Mouse (Mus musculus) olfactory bulb, adult 2 months (tissue): ENCODE measurements around the gene Jaml. TPM values are rescaled to one million over a fixed set of nuclear protein-coding genes. Genes with fewer than 3 reads are reported as not detected.

ENCODE experiments used
- H3K27ac ChIP-seq: fragments of 200-500 bp; 2 replicates; pipeline ENCODE4 v1.5.1; 2012; ENCODE audit warnings: low read depth, low read length; ENCODE audit not compliant: insufficient read depth
- H3K4me1 ChIP-seq: fragments of 200-500 bp; 2 replicates; pipeline ENCODE4 v1.6.1; 2012; ENCODE audit warnings: low read length; ENCODE audit not compliant: control insufficient read depth, insufficient read depth
- H3K4me3 ChIP-seq: fragments of 200-500 bp; 2 replicates; pipeline ENCODE4 v1.5.1; 2012; ENCODE audit warnings: mild to moderate bottlenecking, low read depth, low read length, moderate library complexity; ENCODE audit not compliant: insufficient read depth
- CTCF ChIP-seq: fragments of 200-500 bp; IDR thresholded peaks from 2 replicates; pipeline ENCODE4 v1.5.1; 2012; ENCODE audit warnings: low read depth, mild to moderate bottlenecking, low read length, moderate library complexity; ENCODE audit not compliant: insufficient read depth
- POLR2A ChIP-seq: fragments of 200-500 bp; IDR thresholded peaks from 2 replicates; pipeline ENCODE4 v1.6.1; 2012; ENCODE audit warnings: mild to moderate bottlenecking, low read depth, low read length, moderate library complexity; ENCODE audit not compliant: insufficient read depth
- WGBS: fragments of 180-500 bp; shearing (Covaris S2); methylation state at CpG from one replicate; pipeline ENCODE4 v1.1.7; 2018; 5-methylcytosine and 5-hydroxymethylcytosine counted together
- polyA plus RNA-seq: library from polyadenylated mRNA; stranded (reverse); fragments of >200 nt; gene quantifications from 2 replicates; pipeline ENCODE4 v1.2.4, GENCODE M21; 2012; ENCODE audit warnings: low replicate concordance; ENCODE audit not compliant: missing spikeins, insufficient read depth, insufficient read length

Gene Jaml
- polyA plus RNA-seq, 1 experiment = not detected

DNA sequence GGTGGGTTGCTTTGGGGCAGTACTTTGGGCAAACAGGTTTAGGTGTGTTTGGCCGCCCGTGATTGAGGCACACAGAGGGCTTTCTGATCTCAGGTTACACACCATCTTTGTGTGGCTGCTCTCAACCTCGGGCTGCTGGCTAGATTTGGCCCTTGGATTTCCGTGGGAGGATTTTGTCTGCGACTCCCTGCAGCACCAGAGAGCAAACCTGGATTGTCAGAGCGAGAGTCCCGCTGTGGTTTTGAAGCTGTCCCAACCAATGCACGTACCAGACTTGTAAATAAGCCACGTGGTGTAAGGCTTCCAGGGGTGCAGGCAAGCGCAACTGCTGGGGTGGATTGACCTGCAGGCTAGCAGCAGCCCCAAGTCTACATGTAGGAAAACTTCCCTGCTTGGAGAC is 36.0 kb upstream of the Jaml start:
- Histone ChIP-seq H3K4me3 (no peak overlapping the region), H3K4me1 (peaks cover 8% of the 10 kb centered on the region), H3K27ac (no peak overlapping the region)
- 4% methylated on average over 10 of the region's 10 CpGs for WGBS
- TF ChIP-seq CTCF = no peak
- TF ChIP-seq POLR2A = no peak

DNA sequence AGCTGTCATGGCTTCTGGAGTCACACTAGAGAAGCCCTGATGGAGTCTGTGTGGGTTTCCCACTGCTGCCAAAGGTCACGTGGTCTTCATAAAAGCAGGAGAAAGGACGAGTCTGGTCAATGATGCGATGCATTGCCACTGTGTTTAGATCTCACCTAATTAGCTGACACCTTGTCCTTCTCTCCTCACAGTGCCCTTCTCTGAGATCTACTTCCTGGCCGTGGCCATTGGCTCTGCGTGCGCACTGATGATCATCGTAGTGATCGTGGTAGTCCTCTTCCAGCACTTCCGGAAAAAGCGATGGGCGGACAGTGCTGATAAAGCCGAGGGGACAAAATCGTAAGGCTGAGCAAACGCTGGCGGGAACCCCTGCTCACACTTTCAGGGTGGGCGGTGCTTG is 32.0 kb upstream of the Jaml start:
- Histone ChIP-seq H3K4me1 (peaks cover 5% of the 10 kb centered on the region), H3K27ac (no peak overlapping the region), H3K4me3 (no peak overlapping the region)
- WGBS = 89% methylated on average over 16 of the region's 16 CpGs
- TF ChIP-seq CTCF = no peak
- TF ChIP-seq POLR2A = no peak

DNA sequence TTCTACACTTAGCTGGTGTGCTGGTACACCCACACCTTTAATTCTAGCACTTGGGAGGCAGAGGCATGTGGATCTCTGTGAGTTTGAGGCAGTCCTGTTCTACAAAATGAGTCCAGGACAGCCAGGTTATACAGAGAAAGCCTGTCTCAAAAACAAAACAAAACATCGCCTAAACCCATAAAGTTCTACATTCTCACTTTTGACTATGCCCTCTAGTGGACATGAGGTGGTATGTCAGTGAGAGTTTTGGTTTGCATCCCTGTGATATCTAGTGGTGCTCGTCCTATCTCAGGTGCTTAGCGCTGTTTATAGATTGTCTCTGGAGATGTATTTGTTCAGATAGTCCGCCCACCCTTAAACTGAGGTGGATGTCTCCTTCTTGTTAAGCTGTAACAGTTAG is 30.5 kb upstream of the Jaml start:
- TF ChIP-seq POLR2A (no peak), CTCF (no peak)
- H3K27ac ChIP-seq = no peak overlapping the region
- no peaks in the 10 kb centered on the region for H3K4me1 ChIP-seq
- WGBS = 19% methylated on average over 4 of the region's 4 CpGs
- H3K4me3 ChIP-seq = no peak overlapping the region

DNA sequence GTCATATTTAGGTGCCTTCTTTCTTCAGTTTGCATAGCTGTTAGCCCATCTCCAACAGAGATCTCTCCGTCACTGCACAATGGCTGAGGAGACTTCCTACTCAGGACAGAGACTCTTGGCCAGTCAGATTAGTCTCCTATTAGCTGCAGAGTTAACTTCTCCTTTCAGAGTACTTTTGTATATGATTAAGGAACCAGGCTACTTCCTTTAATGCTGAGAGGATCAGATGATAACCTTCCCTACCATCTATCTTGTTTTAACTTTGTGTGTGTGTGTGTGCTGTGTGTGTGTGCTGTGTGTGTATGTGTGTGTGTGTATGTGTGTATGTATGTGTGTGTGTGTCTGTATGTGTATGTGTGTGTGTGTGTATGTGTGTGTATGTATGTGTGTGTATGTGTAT is 29.3 kb upstream of the Jaml start:
- 88% methylated on average over 1 of the region's 1 CpGs for WGBS
- Histone ChIP-seq H3K27ac (no peak overlapping the region), H3K4me3 (no peak overlapping the region), H3K4me1 (no peaks in the 10 kb centered on the region)
- TF ChIP-seq CTCF (no peak), POLR2A (no peak)

DNA sequence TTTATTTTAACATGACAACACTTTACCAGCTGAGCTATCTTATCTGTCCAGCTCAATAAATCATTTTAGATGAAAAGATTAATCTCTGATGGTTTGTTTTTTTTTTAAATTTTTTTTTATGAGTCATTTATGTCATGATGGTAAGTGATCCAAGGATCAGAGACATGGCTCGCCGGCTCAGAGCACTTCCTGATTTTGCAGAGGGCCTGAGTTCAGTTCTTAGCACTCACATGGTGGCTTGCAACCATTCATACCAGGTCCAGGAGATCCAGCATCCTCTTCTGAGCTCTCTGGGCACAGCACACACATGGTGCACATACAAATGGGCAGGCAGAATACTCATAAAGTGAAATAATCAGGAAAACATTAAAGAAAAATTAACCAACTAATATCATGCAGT is 28.7 kb upstream of the Jaml start:
- TF ChIP-seq CTCF = no peak
- TF ChIP-seq POLR2A = no peak
- H3K4me1 ChIP-seq = no peaks in the 10 kb centered on the region
- 87% methylated on average over 2 of the region's 2 CpGs for WGBS
- H3K27ac ChIP-seq = no peak overlapping the region
- H3K4me3 ChIP-seq = no peak overlapping the region

DNA sequence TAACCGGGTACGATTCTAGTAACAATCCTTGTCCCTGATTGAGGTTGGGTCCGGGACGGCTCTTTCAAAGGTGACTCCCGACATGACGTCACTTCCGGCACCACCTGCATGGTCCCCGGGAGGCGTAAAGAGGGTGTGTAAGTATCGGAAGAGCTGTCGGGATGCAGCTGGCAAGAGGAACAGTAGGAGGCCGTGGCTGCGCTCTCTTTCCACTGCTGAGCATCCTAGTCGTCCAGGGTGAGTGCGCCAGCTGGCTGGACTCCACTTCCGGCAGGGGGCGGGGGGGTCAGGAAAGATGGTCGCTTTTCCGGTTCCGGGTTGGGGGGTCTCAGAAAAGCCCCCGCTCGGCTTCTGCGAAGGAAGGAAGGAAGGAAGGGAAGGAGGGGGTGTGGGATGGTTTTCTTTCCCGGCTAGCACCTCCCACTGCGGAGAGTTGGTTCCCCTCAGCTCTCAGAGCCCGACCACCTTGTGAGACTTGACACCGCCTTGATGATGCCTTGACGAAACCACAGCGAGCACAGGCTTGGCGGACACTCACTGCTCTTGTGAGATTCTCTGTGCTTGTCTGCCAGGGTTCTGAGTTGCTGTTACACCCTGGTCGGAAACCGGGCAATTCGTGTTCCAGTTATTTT is 23.8 kb upstream of the Jaml start, which contains the start of gene Mpzl3:
Mpzl3 (plus strand) TSS at position 105 of the 632 bp plus-strand sequence.
- under 1% methylated on average over 33 of the region's 33 CpGs for WGBS

DNA sequence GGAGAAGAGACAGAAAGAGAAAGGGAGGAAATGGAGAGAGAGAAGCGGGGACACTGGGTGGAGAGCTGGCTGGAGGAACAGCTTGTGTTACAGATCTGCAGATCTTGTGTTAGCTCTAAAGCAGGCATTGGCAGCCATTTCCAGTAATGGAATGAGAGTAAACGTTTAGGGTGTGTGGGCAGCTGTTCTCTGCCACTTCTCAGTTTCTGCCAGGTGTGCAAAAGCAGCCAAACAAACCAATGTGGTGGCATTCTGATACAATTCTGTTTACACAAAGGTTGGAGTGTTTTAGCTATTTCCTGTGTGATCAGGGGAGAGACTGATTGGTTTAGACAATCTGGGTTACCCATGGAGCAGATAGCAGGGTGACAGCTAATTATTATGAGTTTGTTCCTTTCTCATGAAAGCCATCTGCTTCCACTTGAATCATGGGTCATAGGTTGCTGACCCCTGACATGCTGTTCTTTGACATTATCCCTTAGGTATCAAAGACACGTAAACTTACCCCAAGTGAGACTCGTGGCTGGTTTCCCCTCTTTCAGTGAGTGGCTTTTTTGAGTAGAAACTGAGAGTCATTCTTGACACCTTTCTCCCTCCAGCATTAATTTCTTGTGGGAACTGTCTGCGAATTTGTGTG is 20.6 kb upstream of the Jaml start:
- WGBS = 56% methylated on average over 5 of the region's 5 CpGs

More for the DNA sequence above, 23.8 kb upstream of the Jaml start, which contains the start of gene Mpzl3:
- Histone ChIP-seq H3K4me1 (no peaks in the 10 kb centered on the region), H3K27ac (peak within 1 kb of the TSS; percentile 95), H3K4me3 (peak within 1 kb of the TSS; percentile 72)
- TF ChIP-seq CTCF = no peak
- peak; percentile 31; the same call in 1 of the 2 replicates for TF ChIP-seq POLR2A

DNA sequence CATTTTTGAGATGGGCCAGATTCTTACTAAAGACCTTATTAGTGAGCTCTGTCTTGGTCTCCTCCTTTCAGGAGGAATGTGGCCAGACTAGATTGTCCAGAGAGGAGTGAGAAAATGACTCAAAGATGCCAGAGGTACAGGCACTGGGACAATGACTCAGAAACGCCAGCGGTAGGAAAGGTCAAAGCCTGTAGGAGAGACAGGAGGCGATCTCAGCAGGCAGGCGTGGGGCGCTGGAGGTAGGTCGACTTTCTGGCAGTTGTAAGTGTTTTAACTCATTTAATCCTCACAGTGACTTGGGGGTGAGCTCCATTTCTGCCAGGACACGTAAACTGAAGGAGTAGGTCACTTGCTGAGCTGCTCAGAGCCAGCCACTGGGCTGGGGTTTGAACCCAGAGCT is 18.8 kb upstream of the Jaml start:
- no peaks in the 10 kb centered on the region for H3K4me1 ChIP-seq
- H3K27ac ChIP-seq = no peak overlapping the region
- no peak for TF ChIP-seq POLR2A
- no peak for TF ChIP-seq CTCF
- WGBS = 47% methylated on average over 7 of the region's 7 CpGs
- no peak overlapping the region for H3K4me3 ChIP-seq

More for the DNA sequence above, 20.6 kb upstream of the Jaml start:
- Histone ChIP-seq H3K4me1 (no peaks in the 10 kb centered on the region), H3K27ac (no peak overlapping the region), H3K4me3 (no peak overlapping the region)
- TF ChIP-seq CTCF (no peak), POLR2A (no peak)

DNA sequence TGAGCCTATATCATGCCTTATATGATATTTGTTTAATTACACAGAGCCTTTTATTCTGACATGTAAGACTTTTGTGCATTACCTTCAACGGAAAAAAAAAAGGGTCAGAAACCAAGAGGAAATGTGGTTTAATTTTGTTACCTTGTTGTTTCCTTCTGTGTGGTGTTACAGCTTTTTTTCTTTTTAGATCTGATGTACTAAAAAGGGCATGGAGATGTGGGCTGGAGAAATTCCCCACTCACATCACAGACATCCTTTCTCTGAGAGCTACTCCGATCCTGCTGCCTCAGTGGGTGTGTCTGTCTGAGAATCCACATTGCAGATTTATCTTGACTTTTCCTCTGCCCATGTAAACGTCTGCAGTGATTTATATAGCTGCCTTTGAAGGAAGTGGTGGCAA is 16.3 kb upstream of the Jaml start:
- WGBS = 74% methylated on average over 3 of the region's 3 CpGs
- no peaks in the 10 kb centered on the region for H3K4me1 ChIP-seq

More for the DNA sequence above, 16.3 kb upstream of the Jaml start:
- no peak overlapping the region for H3K27ac ChIP-seq
- no peak for TF ChIP-seq POLR2A
- no peak overlapping the region for H3K4me3 ChIP-seq
